Mouse (Mus musculus) forelimb bud, embryonic 11.5 days (tissue): ENCODE measurements at regions not wholly inside any gene's neighbourhood (a gene's known extent, or its start where the extent isn't known, plus 50 kb on each side); places are given as distances from the start of the nearest gene placed in this dataset.

ENCODE experiments used
- DNase-seq: peaks from one replicate; pipeline ENCODE4 v3.0.0-alpha.2; 2012; ENCODE audit warnings: low read depth, low spot score

GRCm38 (mm10) chr11:45174811-45175798 lies 558.0 kb downstream of the Ebf1 start:
- peak; percentile 21 for DNase-seq

GRCm38 (mm10) chr11:45176971-45177370 lies 559.9 kb downstream of the Ebf1 start:
- no peak for DNase-seq

DNA sequence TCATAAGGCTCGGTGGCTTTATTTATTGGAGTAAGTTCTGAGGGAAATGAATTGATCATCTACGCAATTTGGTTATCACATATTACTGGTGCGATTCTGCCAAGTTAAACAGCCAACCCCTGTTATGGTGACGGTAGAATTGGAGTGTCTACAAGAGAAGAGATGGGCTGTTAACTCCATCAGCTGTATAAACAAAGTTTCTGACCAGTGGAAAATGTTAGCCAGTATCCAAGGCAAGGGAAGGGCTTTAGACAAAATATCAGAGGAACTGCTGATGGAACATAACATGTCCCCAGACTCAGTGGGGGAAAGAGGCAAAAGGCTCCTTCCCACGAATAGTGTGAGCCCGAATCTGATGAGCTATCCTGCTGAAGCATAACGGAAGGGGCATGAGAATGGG lies 560.9 kb downstream of the Ebf1 start:
- no peak for DNase-seq

DNA sequence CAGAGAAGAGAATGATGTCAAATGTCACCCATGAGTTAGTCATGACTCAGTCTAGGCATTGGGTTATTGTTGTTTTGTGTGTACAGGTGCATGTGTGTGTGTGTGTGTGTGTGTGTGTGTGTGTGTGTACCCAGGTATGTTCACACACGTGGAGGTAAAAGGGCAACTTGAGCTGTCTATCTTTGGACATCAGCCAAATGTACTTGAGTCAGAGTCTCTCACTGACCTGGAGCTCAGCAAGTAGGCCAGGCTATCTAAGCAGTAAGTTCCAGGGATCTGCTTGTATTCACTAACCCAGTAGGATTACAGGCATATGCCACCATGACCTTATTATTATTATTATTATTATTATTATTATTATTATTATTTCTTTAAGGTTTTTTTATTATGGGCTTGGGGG lies 561.9 kb downstream of the Ebf1 start:
- no peak for DNase-seq

- no peak for DNase-seq
Measured at GRCm38 (mm10) chr11:45190601-45191370, 573.7 kb downstream of the Ebf1 start.

DNA sequence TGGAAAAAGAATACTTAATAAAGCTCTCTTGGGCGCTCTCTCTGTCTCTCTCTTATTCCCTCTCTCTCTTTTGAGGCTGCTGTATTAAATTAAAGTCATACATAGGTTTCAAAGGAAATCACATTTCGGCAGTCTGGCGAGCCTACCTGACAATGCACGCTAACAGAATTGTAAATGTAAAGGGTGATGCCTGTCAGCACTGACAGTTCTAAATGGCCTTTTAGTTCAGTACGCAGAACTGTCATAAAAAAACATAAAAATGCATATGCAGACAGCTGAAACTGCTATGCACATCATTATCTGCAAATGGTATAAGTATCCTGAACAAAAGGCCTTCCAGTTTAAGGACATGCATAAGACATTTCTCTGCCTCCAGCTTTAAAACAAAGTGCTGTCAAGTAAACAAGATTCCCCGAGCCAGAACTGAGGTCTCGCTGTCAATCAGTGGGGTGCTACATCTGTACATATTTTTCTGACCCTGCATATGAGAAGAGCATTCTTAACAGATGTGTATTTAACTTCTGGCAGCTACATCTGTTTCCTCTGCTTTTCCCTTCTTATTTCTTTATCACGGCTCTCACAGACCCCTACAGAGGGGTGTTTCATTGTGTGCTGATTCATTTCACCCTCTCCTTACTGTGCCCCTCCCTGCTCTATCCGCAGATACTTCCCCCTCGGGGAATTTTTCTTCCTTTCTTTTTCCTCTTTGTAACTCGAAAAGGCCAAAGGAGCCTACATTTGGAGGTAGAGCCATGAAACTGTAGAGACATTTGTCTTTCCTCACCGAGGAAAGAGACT lies 574.5 kb downstream of the Ebf1 start:
- DNase-seq: no peak

DNA sequence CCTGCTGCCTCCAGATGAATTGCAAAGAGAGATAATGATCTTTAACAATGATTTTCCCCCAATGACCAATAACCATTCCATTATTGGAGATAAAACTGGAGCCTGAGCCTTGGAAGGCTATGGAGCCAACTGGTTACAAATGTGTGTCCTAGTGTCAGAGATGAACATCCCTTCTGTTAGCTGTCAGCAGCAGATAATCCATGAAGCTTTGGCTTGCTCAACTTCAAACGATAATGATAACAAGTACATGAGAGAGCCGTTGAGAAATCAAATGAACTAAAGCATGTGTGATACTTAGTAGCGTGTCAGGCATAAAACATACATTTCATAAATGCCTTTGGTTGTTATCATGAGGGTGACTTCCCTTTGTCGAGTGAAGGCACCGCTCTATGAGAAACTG lies 576.2 kb downstream of the Ebf1 start:
- DNase-seq: no peak

DNA sequence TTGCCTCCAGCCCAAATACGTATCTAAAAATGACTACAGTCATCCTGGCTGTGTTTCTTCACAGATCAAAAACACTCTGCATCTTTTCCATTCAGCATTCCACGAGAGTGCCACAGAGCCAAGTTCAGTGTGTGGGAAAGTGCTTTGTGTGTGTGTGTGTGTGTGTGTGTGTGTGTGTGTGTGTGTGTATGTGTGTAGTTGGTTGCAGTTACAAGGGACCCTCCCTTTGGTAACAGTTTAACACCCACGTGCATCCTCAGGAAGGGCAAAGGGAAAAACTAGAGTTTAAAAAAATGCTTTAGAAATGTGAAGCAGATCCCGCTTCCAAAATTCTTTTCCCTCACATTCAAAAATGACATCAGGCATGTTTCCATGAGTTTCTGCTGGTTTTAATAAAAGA lies 582.4 kb downstream of the Ebf1 start:
- DNase-seq: no peak

GRCm38 (mm10) chr11:45200714-45201405 lies 583.7 kb downstream of the Ebf1 start:
- DNase-seq: no peak

- DNase-seq: no peak
Measured at GRCm38 (mm10) chr11:45203446-45203845, 586.3 kb downstream of the Ebf1 start.

GRCm38 (mm10) chr11:45206611-45207525 lies 589.8 kb downstream of the Ebf1 start:
- no peak for DNase-seq

DNA sequence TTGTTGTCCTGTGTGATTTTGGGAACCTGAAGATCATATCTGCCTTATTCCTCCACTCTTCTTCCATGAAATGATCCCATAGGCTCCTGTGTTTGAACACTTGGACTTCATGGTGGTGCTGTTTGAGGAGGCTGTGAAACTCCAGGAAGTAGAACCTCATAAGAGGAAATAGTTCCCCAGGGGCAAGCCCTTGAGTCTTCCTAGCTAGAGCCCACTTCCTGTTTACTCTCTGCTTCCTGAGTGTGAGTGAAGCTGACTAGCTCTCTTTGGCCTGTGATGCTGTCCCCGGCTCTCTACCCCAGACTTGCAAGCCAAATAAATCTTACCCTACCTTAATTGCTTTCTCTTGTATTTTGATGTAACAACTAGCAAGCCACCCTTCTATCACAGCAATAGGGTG lies 597.0 kb downstream of the Ebf1 start:
- DNase-seq: no peak

DNA sequence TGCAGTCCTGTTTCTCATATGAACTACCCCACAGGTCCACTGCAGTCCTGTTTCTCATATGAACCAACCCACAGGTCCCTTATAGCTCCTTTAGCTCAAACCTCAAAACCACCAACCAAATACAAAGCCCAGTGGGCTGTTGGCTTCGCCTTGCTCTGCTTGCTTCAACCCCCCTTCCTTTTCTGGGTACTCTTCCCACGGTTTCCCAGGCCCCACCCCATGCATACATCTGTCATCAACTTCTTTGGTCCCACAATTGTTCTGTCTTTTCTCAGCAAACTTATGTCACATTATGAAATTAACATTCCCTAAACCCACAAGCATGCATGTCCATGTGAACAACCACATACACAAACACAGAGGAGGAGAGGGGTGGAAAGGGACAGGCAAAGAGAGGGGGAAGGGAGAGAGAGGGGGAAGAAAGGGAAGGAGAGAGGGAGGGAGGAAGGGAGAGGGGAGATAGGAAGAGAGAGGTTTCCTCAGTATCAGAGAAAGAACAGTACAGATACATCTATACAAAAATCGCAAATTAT lies 599.9 kb downstream of the Ebf1 start:
- DNase-seq: no peak

DNA sequence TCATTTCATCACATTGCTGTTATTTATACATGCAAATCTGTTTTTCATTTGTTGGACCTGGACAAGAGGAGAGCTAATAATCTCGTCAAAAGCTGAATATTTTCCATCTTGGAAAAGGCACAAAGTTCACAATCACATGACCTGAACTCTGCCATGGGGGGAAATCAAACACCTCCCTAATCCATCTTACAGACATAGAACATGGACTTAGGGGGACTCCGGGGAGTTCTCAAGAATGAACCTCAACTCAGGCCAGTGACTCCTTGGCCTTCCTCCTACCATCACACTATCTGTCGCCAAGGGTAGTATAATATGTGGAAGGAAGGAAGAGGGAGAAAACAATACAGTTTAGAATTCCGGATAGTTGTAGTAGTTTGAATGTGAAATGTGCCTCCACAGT lies 602.1 kb downstream of the Ebf1 start:
- no peak for DNase-seq

- DNase-seq: no peak
Measured at GRCm38 (mm10) chr11:45222021-45222420, 604.9 kb downstream of the Ebf1 start.

- DNase-seq: no peak
Measured at GRCm38 (mm10) chr11:45235476-45236412, 616.1 kb upstream of the Clint1 start.

GRCm38 (mm10) chr11:45237056-45237455 lies 614.8 kb upstream of the Clint1 start:
- DNase-seq: no peak

- DNase-seq: no peak
Measured at GRCm38 (mm10) chr11:45239044-45239443, 612.8 kb upstream of the Clint1 start.

DNA sequence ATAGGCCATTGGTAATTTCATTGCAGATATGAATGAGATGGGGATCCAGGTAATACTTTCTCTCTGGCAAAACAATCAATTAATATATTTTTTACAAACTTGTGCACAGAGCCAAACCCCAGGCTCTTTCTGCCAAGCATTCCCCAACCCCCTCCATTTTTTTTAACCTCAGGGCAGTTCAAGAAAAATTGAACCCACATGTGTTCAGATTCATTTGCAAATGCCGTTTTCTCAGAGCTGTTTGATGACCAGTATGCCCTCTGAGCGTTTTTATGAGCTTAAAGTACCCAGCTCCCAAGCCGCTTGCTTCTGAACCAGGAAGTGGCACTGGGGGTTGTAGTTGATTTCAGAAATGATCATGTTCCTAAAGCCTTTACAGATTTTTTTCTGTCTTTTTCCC lies 611.4 kb upstream of the Clint1 start:
- DNase-seq: peak; percentile 58
